Mouse (Mus musculus): ENCODE data around the gene Dqx1. TPM values are rescaled to one million over a fixed set of nuclear protein-coding genes. Genes with fewer than 3 reads are reported as not detected.

The Dqx1 gene
- polyA plus RNA-seq, 1 experiment from 2014 or later = 2.2 TPM

- peak within 1 kb of the TSS; percentile 43 for H3K4me3 ChIP-seq
- H3K9me3 ChIP-seq = no peaks in the 10 kb centered on the region
- peaks cover 96% of the 10 kb centered on the region for H3K27me3 ChIP-seq (ENCODE audit: insufficient read depth, poor library complexity, severe bottlenecking)
- peaks cover 42% of the 10 kb centered on the region for H3K4me1 ChIP-seq (replicated peaks)
- WGBS = 3% methylated on average over 42 of the region's 42 CpGs
- H3K36me3 ChIP-seq = peaks cover 16% of the 10 kb centered on the region
- no peak for DNase-seq (ENCODE audit: low spot score)
- H3K27ac ChIP-seq = no peak within 1 kb of the TSS
These were observed 28.7 kb downstream of the Dqx1 start, which contains the start of gene Lbx2 for GRCm38 (mm10) chr6:83086121-83087035. Gene Lbx2 (plus strand): TSS chr6:83086367.

GRCm38 (mm10) chr6:83087205-83087925, 29.7 kb downstream of the Dqx1 start:
- Histone ChIP-seq H3K27me3 (ENCODE audit: insufficient read depth, poor library complexity, severe bottlenecking) (peaks cover 93% of the 10 kb centered on the region), H3K4me1 (replicated peaks) (peaks cover 42% of the 10 kb centered on the region), H3K9me3 (no peaks in the 10 kb centered on the region), H3K36me3 (peaks cover 6% of the 10 kb centered on the region; the same call in 1 of the 2 replicates), H3K27ac (no peak overlapping the region), H3K4me3 (peak overlapping the region; percentile 43)
- 1% methylated on average over 47 of the region's 47 CpGs for WGBS
- peak; percentile 58 for DNase-seq (ENCODE audit: low spot score)

- Histone ChIP-seq H3K36me3 (peaks cover under 1% of the 10 kb centered on the region; the same call in 1 of the 2 replicates), H3K27me3 (ENCODE audit: insufficient read depth, poor library complexity, severe bottlenecking) (peaks cover 92% of the 10 kb centered on the region), H3K9me3 (no peaks in the 10 kb centered on the region), H3K4me3 (peak overlapping the region; percentile 43), H3K4me1 (replicated peaks) (peaks cover 42% of the 10 kb centered on the region), H3K27ac (no peak overlapping the region)
- DNase-seq (ENCODE audit: low spot score) = no peak
- WGBS = 4% methylated on average over 9 of the region's 9 CpGs
These were observed 30.2 kb downstream of the Dqx1 start for GRCm38 (mm10) chr6:83087926-83088260.

GRCm38 (mm10) chr6:83092416-83093127, 34.9 kb downstream of the Dqx1 start:
- WGBS = 43% methylated on average over 6 of the region's 6 CpGs
- peaks cover 57% of the 10 kb centered on the region for H3K27me3 ChIP-seq (ENCODE audit: insufficient read depth, poor library complexity, severe bottlenecking)

GRCm38 (mm10) chr6:83095968-83096367, 38.3 kb downstream of the Dqx1 start:
- peaks cover 35% of the 10 kb centered on the region for H3K27me3 ChIP-seq (ENCODE audit: insufficient read depth, poor library complexity, severe bottlenecking)
- H3K36me3 ChIP-seq = no peaks in the 10 kb centered on the region
- no peak overlapping the region for H3K27ac ChIP-seq
- WGBS = 43% methylated on average over 6 of the region's 6 CpGs
- H3K4me1 ChIP-seq (replicated peaks) = no peaks in the 10 kb centered on the region; the same call in 1 of the 2 replicates
- no peak overlapping the region for H3K4me3 ChIP-seq
- DNase-seq (ENCODE audit: low spot score) = no peak
- 0 out of 2 replicates have a peak, but pooled peaks cover 5% of the 10 kb centered on the region for H3K9me3 ChIP-seq

More at GRCm38 (mm10) chr6:83092416-83093127, 34.9 kb downstream of the Dqx1 start:
- no peak overlapping the region for H3K27ac ChIP-seq
- no peak for DNase-seq (ENCODE audit: low spot score)
- H3K4me3 ChIP-seq = no peak overlapping the region
- peaks cover 11% of the 10 kb centered on the region for H3K4me1 ChIP-seq (replicated peaks)
- no peaks in the 10 kb centered on the region for H3K36me3 ChIP-seq
- H3K9me3 ChIP-seq = 0 out of 2 replicates have a peak, but pooled peaks cover 5% of the 10 kb centered on the region

- Histone ChIP-seq H3K27me3 (ENCODE audit: insufficient read depth, poor library complexity, severe bottlenecking) (peaks cover 33% of the 10 kb centered on the region), H3K36me3 (no peaks in the 10 kb centered on the region), H3K9me3 (0 out of 2 replicates have a peak, but pooled peaks cover 5% of the 10 kb centered on the region), H3K27ac (no peak overlapping the region), H3K4me1 (replicated peaks) (peaks cover 20% of the 10 kb centered on the region), H3K4me3 (no peak overlapping the region)
- no peak for DNase-seq (ENCODE audit: low spot score)
- 73% methylated on average over 2 of the region's 2 CpGs for WGBS
These were observed 40.8 kb downstream of the Dqx1 start for GRCm38 (mm10) chr6:83098411-83098810.

GRCm38 (mm10) chr6:83101316-83101687, 43.7 kb downstream of the Dqx1 start, which contains the start of the genes Ccdc142 and Gm42688:
Gene Ccdc142 (plus strand): TSS chr6:83101601.
Gene Gm42688 (plus strand): TSS chr6:83101617.
- WGBS = under 1% methylated on average over 25 of the region's 25 CpGs
- no peaks in the 10 kb centered on the region for H3K36me3 ChIP-seq
- no peaks in the 10 kb centered on the region for H3K9me3 ChIP-seq
- peak within 1 kb of the TSS; percentile 76 for H3K4me3 ChIP-seq
- DNase-seq (ENCODE audit: low spot score) = peak; percentile 84
- peaks cover 27% of the 10 kb centered on the region for H3K27me3 ChIP-seq (ENCODE audit: insufficient read depth, poor library complexity, severe bottlenecking)
- peak within 1 kb of the TSS; percentile 86 for H3K27ac ChIP-seq
- peaks cover 22% of the 10 kb centered on the region for H3K4me1 ChIP-seq (replicated peaks)

- Histone ChIP-seq H3K4me1 (replicated peaks) (peaks cover 22% of the 10 kb centered on the region), H3K27ac (peak overlapping the region; percentile 86), H3K9me3 (no peaks in the 10 kb centered on the region), H3K36me3 (no peaks in the 10 kb centered on the region), H3K27me3 (ENCODE audit: insufficient read depth, poor library complexity, severe bottlenecking) (peaks cover 25% of the 10 kb centered on the region), H3K4me3 (peak overlapping the region; percentile 76)
- WGBS = under 1% methylated on average over 74 of the region's 74 CpGs
- peak; percentile 74 for DNase-seq (ENCODE audit: low spot score)
These were observed 44.3 kb downstream of the Dqx1 start for GRCm38 (mm10) chr6:83101688-83102556.

GRCm38 (mm10) chr6:83103130-83103650, 45.5 kb downstream of the Dqx1 start:
- WGBS = 41% methylated on average over 11 of the region's 11 CpGs
- peaks cover 32% of the 10 kb centered on the region for H3K4me1 ChIP-seq (replicated peaks)
- H3K36me3 ChIP-seq = 0 out of 2 replicates have a peak, but pooled peaks cover 3% of the 10 kb centered on the region
- H3K27ac ChIP-seq = no peak overlapping the region; the same call in 1 of the 2 replicates
- H3K4me3 ChIP-seq = peak overlapping the region; percentile 76
- no peaks in the 10 kb centered on the region for H3K9me3 ChIP-seq
- peaks cover 25% of the 10 kb centered on the region for H3K27me3 ChIP-seq (ENCODE audit: insufficient read depth, poor library complexity, severe bottlenecking)
- no peak for DNase-seq (ENCODE audit: low spot score)

- Histone ChIP-seq H3K4me3 (no peak overlapping the region), H3K27ac (no peak overlapping the region), H3K27me3 (ENCODE audit: insufficient read depth, poor library complexity, severe bottlenecking) (peaks cover 25% of the 10 kb centered on the region), H3K36me3 (0 out of 2 replicates have a peak, but pooled peaks cover 3% of the 10 kb centered on the region), H3K9me3 (no peaks in the 10 kb centered on the region), H3K4me1 (replicated peaks) (peaks cover 38% of the 10 kb centered on the region)
- DNase-seq (ENCODE audit: low spot score) = no peak
- 77% methylated on average over 4 of the region's 4 CpGs for WGBS
These were observed 46.5 kb downstream of the Dqx1 start for GRCm38 (mm10) chr6:83104158-83104557.

- Histone ChIP-seq H3K4me1 (replicated peaks) (peaks cover 37% of the 10 kb centered on the region), H3K9me3 (no peaks in the 10 kb centered on the region), H3K4me3 (peak overlapping the region; percentile 80), H3K27me3 (ENCODE audit: insufficient read depth, poor library complexity, severe bottlenecking) (peaks cover 9% of the 10 kb centered on the region), H3K36me3 (peaks cover 14% of the 10 kb centered on the region; the same call in 1 of the 2 replicates), H3K27ac (peak overlapping the region; percentile 93)
- DNase-seq (ENCODE audit: low spot score) = peak; percentile 85
- 31% methylated on average over 13 of the region's 13 CpGs for WGBS
These were observed 50.1 kb downstream of the Dqx1 start for GRCm38 (mm10) chr6:83107566-83108400.

All from hindbrain, embryonic 10.5 days (tissue).